ENCODE assay signal across 12 mouse cellular contexts in the genomic region with DNA sequence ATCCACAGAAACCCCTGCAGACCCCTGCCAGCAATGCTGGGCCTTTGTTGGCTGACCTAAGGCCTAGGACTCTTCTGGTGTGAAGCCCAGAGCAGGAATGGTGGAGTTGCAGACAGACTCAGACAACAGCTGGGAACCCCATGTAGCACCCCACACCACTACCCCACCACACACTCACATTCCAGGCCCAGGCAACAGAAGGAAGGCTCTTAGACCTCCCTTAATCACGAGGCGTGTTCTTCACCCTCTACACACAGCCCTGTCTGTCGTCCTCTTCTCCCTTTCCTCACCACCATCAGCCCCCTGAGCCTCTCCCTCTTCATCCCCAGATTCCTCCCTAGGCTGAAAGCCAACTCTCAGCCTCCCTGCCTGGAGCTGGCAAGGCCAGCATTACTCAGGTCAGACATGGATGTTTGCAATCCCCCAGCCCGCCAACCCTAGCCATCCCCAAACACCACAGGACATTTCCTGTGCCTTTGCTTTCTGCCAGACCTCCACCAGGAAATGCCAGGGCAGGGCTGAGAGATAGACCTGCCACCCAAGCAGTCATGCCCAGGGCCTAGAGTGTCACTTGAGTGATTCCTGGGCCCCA. TPM values are rescaled to one million over a fixed set of nuclear protein-coding genes. Genes with fewer than 3 reads are reported as not detected.
DNase-seq lines count a peak whose midpoint lies in the region; ATAC-seq lines count a peak whose summit lies in the region.
"Had no signal": no experiment of that assay in that cellular context is flagged by ENCODE, and none has a peak within 500 bp of the region (broad histone marks: within the 10 kb centered on the region; RNA-seq: fewer than 3 reads in every experiment).

No protein-coding gene starts in this region.

- 74% methylated on average over 4 of the region's 4 CpGs for WGBS in midbrain, embryonic 11.5 days
- 80% methylated on average over 4 of the region's 4 CpGs for WGBS in midbrain, embryonic 16.5 days
- WGBS in stomach, embryonic 15.5 days = 34% methylated on average over 4 of the region's 4 CpGs

- no peak for ATAC-seq in midbrain, embryonic 11.5 days (ENCODE audit: low FRiP score)
- no peak for ATAC-seq in midbrain, embryonic 16.5 days
- peak; percentile 33; the same call in 1 of the 2 replicates for ATAC-seq in stomach, embryonic 15.5 days (ENCODE audit: insufficient read depth, low FRiP score, low read depth)
- ATAC-seq in erythroblast, adult 5-6 weeks (replicated peaks; ENCODE audit: low FRiP score, poor library complexity, severe bottlenecking) = no peak
- ATAC-seq: midbrain, embryonic 15.5 days had no signal

- DNase-seq in gastrocnemius, postnatal 14 days = peak; percentile 7
- no peak for DNase-seq in gastrocnemius, postnatal 25 days
- peak; percentile 82 for DNase-seq in midbrain, embryonic 11.5 days (ENCODE audit: low spot score, missing footprints)
- DNase-seq in heart, postnatal 4 days = peak; percentile 46
- DNase-seq in left cerebral cortex, postnatal 10 days (ENCODE audit: extremely low spot score in 1 of 2, low spot score in 2 of 2) = no peak
- DNase-seq: adrenal gland, postnatal 14 days; cerebellum, adult 18-20 months had no signal

- intact Hi-C loops in gastrocnemius, postnatal 14 days (cut with DNase I; ENCODE audit: low total_unique reads) = no loop called here
- intact Hi-C loops in left cerebral cortex, postnatal 10 days (cut with DNase I) = no loop called here

- peaks cover 30% of the 10 kb centered on the region for H3K27me3 ChIP-seq in midbrain, embryonic 11.5 days (ENCODE audit: control insufficient read depth, insufficient read depth, low read length)
- H3K27me3 ChIP-seq in midbrain, embryonic 16.5 days (ENCODE audit: control insufficient read depth, insufficient read depth, low read depth, low read length) = peaks cover 37% of the 10 kb centered on the region
- peaks cover 11% of the 10 kb centered on the region; the same call in 1 of the 2 replicates for H3K27me3 ChIP-seq in stomach, embryonic 15.5 days (replicated peaks)

- H3K27ac ChIP-seq in midbrain, embryonic 11.5 days (ENCODE audit: low read depth, low read length) = no peak overlapping the region
- H3K27ac ChIP-seq in midbrain, embryonic 16.5 days (ENCODE audit: low read length) = no peak overlapping the region
- peak overlapping the region; percentile 91 for H3K27ac ChIP-seq in stomach, embryonic 15.5 days
- H3K27ac ChIP-seq: forebrain, embryonic 10.5 days; midbrain, embryonic 15.5 days had no signal

- H3K4me2 ChIP-seq in midbrain, embryonic 11.5 days = no peak overlapping the region
- no peak overlapping the region for H3K4me2 ChIP-seq in midbrain, embryonic 16.5 days (ENCODE audit: low read length)
- H3K4me2 ChIP-seq in stomach, embryonic 15.5 days = no peak overlapping the region
- H3K4me2 ChIP-seq: midbrain, embryonic 15.5 days had no signal

- peaks cover 2% of the 10 kb centered on the region; the same call in 1 of the 2 replicates for H3K4me1 ChIP-seq in midbrain, embryonic 11.5 days (ENCODE audit: control insufficient read depth, insufficient read depth, low read length)
- H3K4me1 ChIP-seq in midbrain, embryonic 16.5 days (ENCODE audit: control insufficient read depth, insufficient read depth, low read length) = peaks cover 6% of the 10 kb centered on the region; the same call in 1 of the 2 replicates
- H3K4me1 ChIP-seq in stomach, embryonic 15.5 days = peaks cover 78% of the 10 kb centered on the region

- no peak overlapping the region for H3K9ac ChIP-seq in midbrain, embryonic 11.5 days (ENCODE audit: low read length)
- no peak overlapping the region for H3K9ac ChIP-seq in midbrain, embryonic 16.5 days (ENCODE audit: low read depth, low read length)
- no peak overlapping the region for H3K9ac ChIP-seq in stomach, embryonic 15.5 days
- H3K9ac ChIP-seq: midbrain, embryonic 15.5 days had no signal

- H3K9me3 ChIP-seq in midbrain, embryonic 11.5 days (ENCODE audit: control insufficient read depth, low read length) = no peaks in the 10 kb centered on the region
- no peaks in the 10 kb centered on the region for H3K9me3 ChIP-seq in midbrain, embryonic 16.5 days (replicated peaks; ENCODE audit: control insufficient read depth, low read length, poor library complexity, severe bottlenecking)
- H3K9me3 ChIP-seq in stomach, embryonic 15.5 days = no peaks in the 10 kb centered on the region
- H3K9me3 ChIP-seq: forebrain, embryonic 10.5 days; midbrain, embryonic 15.5 days had no signal

- no peak overlapping the region for H3K4me3 ChIP-seq in midbrain, embryonic 11.5 days (ENCODE audit: low read depth, low read length)
- H3K4me3 ChIP-seq in midbrain, embryonic 16.5 days (ENCODE audit: low read depth, low read length) = no peak overlapping the region
- no peak overlapping the region for H3K4me3 ChIP-seq in stomach, embryonic 15.5 days (replicated peaks)
- H3K4me3 ChIP-seq: forebrain, embryonic 10.5 days; midbrain, embryonic 15.5 days had no signal

- H3K36me3 ChIP-seq in midbrain, embryonic 11.5 days (ENCODE audit: control insufficient read depth, insufficient read depth, low read length) = no peaks in the 10 kb centered on the region; the same call in 1 of the 2 replicates
- H3K36me3 ChIP-seq in midbrain, embryonic 16.5 days (ENCODE audit: control insufficient read depth, insufficient read depth, low read length) = peaks cover 18% of the 10 kb centered on the region
- H3K36me3 ChIP-seq in stomach, embryonic 15.5 days = peaks cover 20% of the 10 kb centered on the region; the same call in 1 of the 2 replicates

RNA-seq across cellular contexts. Expression of a gene that starts 7.8 kb away (rescaled TPM):
- total RNA-seq in gastrocnemius, postnatal 14 days (2021) = 10 to 100 TPM; 12.3 to 18.9 TPM
- 1 to 10 TPM; 5.7 to 5.9 TPM for total RNA-seq in gastrocnemius, postnatal 25 days (2021)
- 0.34 and 0.57 TPM in 2 replicates for polyA plus RNA-seq in midbrain, embryonic 11.5 days (2014; fragmentation: Nextera tagmentation; extraction: Ambion mirVana)
- 1.3 and 1.8 TPM in 2 replicates for polyA plus RNA-seq in midbrain, embryonic 16.5 days (2015; fragmentation: Nextera tagmentation; extraction: Ambion mirVana)
- total RNA-seq in heart, postnatal 4 days (2021) = 10 to 100 TPM; 42.6 to 49.5 TPM
- 25.3 and 28.0 TPM in 2 replicates for polyA plus RNA-seq in stomach, embryonic 15.5 days (2015; fragmentation: Nextera tagmentation; extraction: Ambion mirVana)
- total RNA-seq in erythroblast, adult 5-6 weeks (2015; ENCODE audit: low replicate concordance) = not detected in 2 replicates
- not detected in 2 replicates for total RNA-seq in erythroblast, adult 5-6 weeks (2017; ENCODE audit: low replicate concordance)
- 1 to 10 TPM; 3.9 to 5.3 TPM for total RNA-seq in left cerebral cortex, postnatal 10 days (2021)

RNA-seq across cellular contexts. Expression of a gene that starts 17.1 kb away (rescaled TPM):
- 1 to 10 TPM; 3.6 to 4.1 TPM for total RNA-seq in gastrocnemius, postnatal 14 days (2021)
- total RNA-seq in gastrocnemius, postnatal 25 days (2021) = 1 to 10 TPM; 2.8 to 3.3 TPM
- 28.5 and 29.8 TPM in 2 replicates for polyA plus RNA-seq in midbrain, embryonic 11.5 days (2014; fragmentation: Nextera tagmentation; extraction: Ambion mirVana)
- polyA plus RNA-seq in midbrain, embryonic 16.5 days (2015; fragmentation: Nextera tagmentation; extraction: Ambion mirVana) = 13.3 and 14.5 TPM in 2 replicates
- total RNA-seq in heart, postnatal 4 days (2021) = 1 to 10 TPM; 8.1 to 8.7 TPM
- 21.0 and 22.2 TPM in 2 replicates for polyA plus RNA-seq in stomach, embryonic 15.5 days (2015; fragmentation: Nextera tagmentation; extraction: Ambion mirVana)
- total RNA-seq in erythroblast, adult 5-6 weeks (2015; ENCODE audit: low replicate concordance) = 1.9 and 6.7 TPM in 2 replicates
- 4.6 and 5.7 TPM in 2 replicates for total RNA-seq in erythroblast, adult 5-6 weeks (2017; ENCODE audit: low replicate concordance)
- total RNA-seq in left cerebral cortex, postnatal 10 days (2021) = 10 to 100 TPM in 1 of 2 experiments, 1 to 10 TPM in 1; 9.2 to 11.3 TPM

RNA-seq across cellular contexts. Expression of a gene that starts 29.5 kb away (rescaled TPM):
- total RNA-seq in gastrocnemius, postnatal 14 days (2021) = 1 to 10 TPM; 6.6 to 6.9 TPM
- total RNA-seq in gastrocnemius, postnatal 25 days (2021) = 1 to 10 TPM; 5.6 to 5.8 TPM
- polyA plus RNA-seq in midbrain, embryonic 11.5 days (2014; fragmentation: Nextera tagmentation; extraction: Ambion mirVana) = 15.3 and 17.3 TPM in 2 replicates
- polyA plus RNA-seq in midbrain, embryonic 16.5 days (2015; fragmentation: Nextera tagmentation; extraction: Ambion mirVana) = 12.5 and 14.0 TPM in 2 replicates
- 10 to 100 TPM; 15.0 to 17.4 TPM for total RNA-seq in heart, postnatal 4 days (2021)
- polyA plus RNA-seq in stomach, embryonic 15.5 days (2015; fragmentation: Nextera tagmentation; extraction: Ambion mirVana) = 18.4 and 21.3 TPM in 2 replicates
- 0.58 and 4.2 TPM in 2 replicates for total RNA-seq in erythroblast, adult 5-6 weeks (2015; ENCODE audit: low replicate concordance)
- 3.6 and 4.5 TPM in 2 replicates for total RNA-seq in erythroblast, adult 5-6 weeks (2017; ENCODE audit: low replicate concordance)
- 10 to 100 TPM; 14.1 to 15.9 TPM for total RNA-seq in left cerebral cortex, postnatal 10 days (2021)

RNA-seq across cellular contexts. Expression of a gene that starts 32.1 kb away (rescaled TPM):
- total RNA-seq in gastrocnemius, postnatal 14 days (2021) = 1 to 10 TPM; 2.1 to 3.0 TPM
- 1 to 10 TPM in 1 of 2 experiments, under 1 TPM in 1; 1.00 to 1.7 TPM for total RNA-seq in gastrocnemius, postnatal 25 days (2021)
- polyA plus RNA-seq in midbrain, embryonic 11.5 days (2014; fragmentation: Nextera tagmentation; extraction: Ambion mirVana) = 4.6 TPM in 2 replicates
- 17.8 and 19.7 TPM in 2 replicates for polyA plus RNA-seq in midbrain, embryonic 16.5 days (2015; fragmentation: Nextera tagmentation; extraction: Ambion mirVana)
- 10 to 100 TPM; 20.3 to 23.2 TPM for total RNA-seq in heart, postnatal 4 days (2021)
- 2.2 and 2.3 TPM in 2 replicates for polyA plus RNA-seq in stomach, embryonic 15.5 days (2015; fragmentation: Nextera tagmentation; extraction: Ambion mirVana)
- not detected in 2 replicates for total RNA-seq in erythroblast, adult 5-6 weeks (2015; ENCODE audit: low replicate concordance)
- total RNA-seq in erythroblast, adult 5-6 weeks (2017; ENCODE audit: low replicate concordance) = not detected in 2 replicates
- 10 to 100 TPM; 44.8 to 46.9 TPM for total RNA-seq in left cerebral cortex, postnatal 10 days (2021)

Comparison
In these comparisons a context has a peak if more than half of its experiments do, and no peak if none do; other contexts are left out.
1. DNase-seq: peak in gastrocnemius, postnatal 14 days (single experiment), midbrain, embryonic 11.5 days (single experiment) and heart, postnatal 4 days (single experiment); none in gastrocnemius, postnatal 25 days (single experiment) and left cerebral cortex, postnatal 10 days (0 of 2).
2. RNA of a gene that starts 7.8 kb away (total RNA-seq): 42.6 to 49.5 TPM in heart, postnatal 4 days, 12.3 to 18.9 TPM in gastrocnemius, postnatal 14 days, 5.7 to 5.9 TPM in gastrocnemius, postnatal 25 days and 3.9 to 5.3 TPM in left cerebral cortex, postnatal 10 days; not detected in erythroblast, adult 5-6 weeks; every median in the first group is over 4 times any median in the second.